In the genomic region with DNA sequence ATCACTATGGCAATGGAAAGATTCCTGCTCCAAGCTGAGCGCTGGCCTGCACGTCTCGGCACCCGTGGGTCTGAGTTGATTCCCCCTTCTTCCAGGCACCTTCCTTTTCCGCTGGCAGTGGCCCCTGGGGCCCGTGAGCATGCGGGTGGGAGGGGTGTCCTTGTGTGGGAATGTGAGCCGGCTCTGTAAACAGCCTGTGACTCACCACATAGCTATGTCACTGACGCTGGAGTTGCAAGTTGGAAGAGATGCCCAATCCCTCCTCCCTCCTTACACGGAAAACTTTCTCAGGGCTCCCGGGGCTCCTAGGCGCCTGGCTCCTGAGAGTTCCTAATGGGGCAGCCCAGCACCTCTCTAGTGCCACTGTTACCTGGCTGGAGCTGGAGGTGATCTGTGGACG, we compare ENCODE assay signal across 8 mouse cellular contexts. TPM values are rescaled to one million over a fixed set of nuclear protein-coding genes. Genes with fewer than 3 reads are reported as not detected.
DNase-seq lines count a peak whose midpoint lies in the region; ATAC-seq lines count a peak whose summit lies in the region.

No protein-coding gene starts in this region.

- WGBS in embryonic facial prominence, embryonic 12.5 days: 19% methylated on average over 13 of the region's 13 CpGs
- 47% methylated on average over 13 of the region's 13 CpGs for WGBS in liver, embryonic 12.5 days (ENCODE audit: insufficient replicate concordance)
- 16% methylated on average over 13 of the region's 13 CpGs for WGBS in neural tube, embryonic 14.5 days

- H3K4me3 ChIP-seq in embryonic facial prominence, embryonic 12.5 days: no peak overlapping the region
- no peak overlapping the region for H3K4me3 ChIP-seq in liver, embryonic 12.5 days
- H3K4me3 ChIP-seq in neural tube, embryonic 14.5 days (ENCODE audit: low read depth, low read length): no peak overlapping the region

- H3K9me3 ChIP-seq in embryonic facial prominence, embryonic 12.5 days: no peaks in the 10 kb centered on the region
- H3K9me3 ChIP-seq in liver, embryonic 12.5 days (replicated peaks): no peaks in the 10 kb centered on the region
- H3K9me3 ChIP-seq in neural tube, embryonic 14.5 days (ENCODE audit: control insufficient read depth, low read length): no peaks in the 10 kb centered on the region

- H3K4me2 ChIP-seq in embryonic facial prominence, embryonic 12.5 days (replicated peaks): peak overlapping the region; percentile 14; the same call in 1 of the 2 replicates
- H3K4me2 ChIP-seq in liver, embryonic 12.5 days: peak overlapping the region; percentile 80
- peak overlapping the region; percentile 60 for H3K4me2 ChIP-seq in neural tube, embryonic 14.5 days (ENCODE audit: low read depth, low read length)

- ATAC-seq in embryonic facial prominence, embryonic 12.5 days (ENCODE audit: insufficient number of reproducible peaks, insufficient read depth, low FRiP score, low TSS enrichment): peak; percentile 57; the same call in 1 of the 2 replicates
- no peak for ATAC-seq in liver, embryonic 12.5 days
- ATAC-seq in neural tube, embryonic 14.5 days (ENCODE audit: low read depth): peak; percentile 30; the same call in 1 of the 2 replicates

- H3K27ac ChIP-seq in embryonic facial prominence, embryonic 12.5 days: peak overlapping the region; percentile 52
- H3K27ac ChIP-seq in liver, embryonic 12.5 days: peak overlapping the region; percentile 97
- H3K27ac ChIP-seq in neural tube, embryonic 14.5 days (ENCODE audit: low read depth, low read length): peak overlapping the region; percentile 91

- H3K27me3 ChIP-seq in embryonic facial prominence, embryonic 12.5 days: peaks cover 3% of the 10 kb centered on the region; the same call in 1 of the 2 replicates
- H3K27me3 ChIP-seq in liver, embryonic 12.5 days (replicated peaks): no peaks in the 10 kb centered on the region
- no peaks in the 10 kb centered on the region for H3K27me3 ChIP-seq in neural tube, embryonic 14.5 days (ENCODE audit: control insufficient read depth, insufficient read depth, low read length)

- H3K36me3 ChIP-seq in embryonic facial prominence, embryonic 12.5 days: peaks cover 15% of the 10 kb centered on the region; the same call in 1 of the 2 replicates
- H3K36me3 ChIP-seq in liver, embryonic 12.5 days: peaks cover 78% of the 10 kb centered on the region
- H3K36me3 ChIP-seq in neural tube, embryonic 14.5 days (ENCODE audit: control insufficient read depth, insufficient read depth, low read length): 0 out of 2 replicates have a peak, but pooled peaks cover 3% of the 10 kb centered on the region

- DNase-seq in adrenal gland, adult (ENCODE audit: inconsistent age in 2 of 2, low spot score in 1 of 2): peak; percentile 94 to 97
- DNase-seq in heart, adult 8-10 months (ENCODE audit: low spot score): peak; percentile 96
- DNase-seq in kidney, adult 8-10 months: peak; percentile 88 to 94
- DNase-seq in yolk sac, embryonic 10.5 days (ENCODE audit: low spot score): peak; percentile 80
- no peak for DNase-seq in B cell, adult 2 months

- no peak overlapping the region for H3K9ac ChIP-seq in embryonic facial prominence, embryonic 12.5 days
- H3K9ac ChIP-seq in liver, embryonic 12.5 days: peak overlapping the region; percentile 42; the same call in 1 of the 2 replicates
- 0 out of 2 replicates have a peak overlapping the region, but pooled peaks have one; percentile 54 for H3K9ac ChIP-seq in neural tube, embryonic 14.5 days (replicated peaks; ENCODE audit: low read depth, low read length)

- H3K4me1 ChIP-seq in embryonic facial prominence, embryonic 12.5 days: peaks cover 36% of the 10 kb centered on the region
- peaks cover 85% of the 10 kb centered on the region for H3K4me1 ChIP-seq in liver, embryonic 12.5 days
- H3K4me1 ChIP-seq in neural tube, embryonic 14.5 days (ENCODE audit: control insufficient read depth, insufficient read depth, low read length): peaks cover 45% of the 10 kb centered on the region

RNA-seq across cellular contexts. Expression of gene Mafk, which starts 5.6 kb away (rescaled TPM):
- 7.2 and 8.6 TPM in 2 replicates for polyA plus RNA-seq in embryonic facial prominence, embryonic 12.5 days (2016; fragmentation: Nextera tagmentation; extraction: Ambion mirVana)
- total RNA-seq in heart, adult 8-10 months (2022): 10 to 100 TPM; 27.3 to 35.9 (median 33.9) TPM
- 47.7 and 48.9 TPM in 2 replicates for polyA plus RNA-seq in liver, embryonic 12.5 days (2016; fragmentation: Nextera tagmentation; extraction: Ambion mirVana)
- polyA plus RNA-seq in neural tube, embryonic 14.5 days (2014; fragmentation: Nextera tagmentation; extraction: Ambion mirVana): 5.7 and 8.9 TPM in 2 replicates

RNA-seq across cellular contexts. Expression of gene Ints1, which starts 21.4 kb away (rescaled TPM):
- polyA plus RNA-seq in embryonic facial prominence, embryonic 12.5 days (2016; fragmentation: Nextera tagmentation; extraction: Ambion mirVana): 33.6 and 34.5 TPM in 2 replicates
- total RNA-seq in heart, adult 8-10 months (2022): 10 to 100 TPM; 39.2 to 43.9 (median 40.1) TPM
- polyA plus RNA-seq in liver, embryonic 12.5 days (2016; fragmentation: Nextera tagmentation; extraction: Ambion mirVana): 21.8 and 23.3 TPM in 2 replicates
- polyA plus RNA-seq in neural tube, embryonic 14.5 days (2014; fragmentation: Nextera tagmentation; extraction: Ambion mirVana): 35.4 and 39.6 TPM in 2 replicates

RNA-seq across cellular contexts. Expression of gene Tmem184a, which starts 22.8 kb away (rescaled TPM):
- polyA plus RNA-seq in embryonic facial prominence, embryonic 12.5 days (2016; fragmentation: Nextera tagmentation; extraction: Ambion mirVana): 1.8 and 2.1 TPM in 2 replicates
- under 1 TPM in 3 of 4 experiments, not detected in 1; 0.22 to 0.87 (median 0.47) TPM for total RNA-seq in heart, adult 8-10 months (2022)
- 1.6 TPM in 2 replicates for polyA plus RNA-seq in liver, embryonic 12.5 days (2016; fragmentation: Nextera tagmentation; extraction: Ambion mirVana)
- 0.23 TPM in 1 of 2 replicates, not detected in the other for polyA plus RNA-seq in neural tube, embryonic 14.5 days (2014; fragmentation: Nextera tagmentation; extraction: Ambion mirVana)

RNA-seq across cellular contexts. Expression of gene Gm26938, which starts 29.3 kb away (rescaled TPM):
- not detected in 2 replicates for polyA plus RNA-seq in embryonic facial prominence, embryonic 12.5 days (2016; fragmentation: Nextera tagmentation; extraction: Ambion mirVana)
- total RNA-seq in heart, adult 8-10 months (2022): not detected
- polyA plus RNA-seq in liver, embryonic 12.5 days (2016; fragmentation: Nextera tagmentation; extraction: Ambion mirVana): not detected in 2 replicates
- not detected in 2 replicates for polyA plus RNA-seq in neural tube, embryonic 14.5 days (2014; fragmentation: Nextera tagmentation; extraction: Ambion mirVana)

RNA-seq across cellular contexts. Expression of gene Psmg3, which starts 29.8 kb away (rescaled TPM):
- polyA plus RNA-seq in embryonic facial prominence, embryonic 12.5 days (2016; fragmentation: Nextera tagmentation; extraction: Ambion mirVana): 64.6 and 72.7 TPM in 2 replicates
- 10 to 100 TPM in 1 of 4 experiments, 1 to 10 TPM in 3; 7.0 to 10.6 (median 9.1) TPM for total RNA-seq in heart, adult 8-10 months (2022)
- polyA plus RNA-seq in liver, embryonic 12.5 days (2016; fragmentation: Nextera tagmentation; extraction: Ambion mirVana): 75.6 and 80.9 TPM in 2 replicates
- 71.1 TPM in 2 replicates for polyA plus RNA-seq in neural tube, embryonic 14.5 days (2014; fragmentation: Nextera tagmentation; extraction: Ambion mirVana)

Comparison
In these comparisons a context has a peak if more than half of its experiments do, and no peak if none do; other contexts are left out.
1. DNase-seq: peak in adrenal gland, adult (2 of 2), heart, adult 8-10 months (single experiment), kidney, adult 8-10 months (2 of 2) and yolk sac, embryonic 10.5 days (single experiment); none in B cell, adult 2 months (0 of 2).
2. H3K4me2 ChIP-seq: peak in every context shown above with its lines; median percentile 80 in liver, embryonic 12.5 days; 60 in neural tube, embryonic 14.5 days; 14 in embryonic facial prominence, embryonic 12.5 days.
3. Peak in every context shown above with its lines, with median percentiles within 50 percentile points of each other: H3K27ac ChIP-seq.